Mouse (Mus musculus) C2C12 (cell line): ENCODE data around the gene Arap1.

Experiments
- CEBPB ChIP-seq: IDR thresholded peaks from one replicate; pipeline ENCODE4 v1.6.1; 2011; ENCODE audit warnings: low read depth, mild to moderate bottlenecking, control low read depth, moderate library complexity
- CTCF ChIP-seq: IDR thresholded peaks from one replicate; pipeline ENCODE4 v1.5.1; 2011; ENCODE audit not compliant: control insufficient read depth, insufficient read depth, insufficient read length
- MAX ChIP-seq: IDR thresholded peaks from one replicate; pipeline ENCODE4 v1.6.1; 2011; ENCODE audit warnings: mild to moderate bottlenecking, control low read depth
- MYOD1 ChIP-seq: IDR thresholded peaks from one replicate; pipeline ENCODE4 v1.6.1; 2011; ENCODE audit warnings: low read depth; ENCODE audit not compliant: control insufficient read depth, insufficient read length
- MYOG ChIP-seq: IDR thresholded peaks from one replicate; pipeline ENCODE4 v1.6.1; 2011; ENCODE audit not compliant: control insufficient read depth, insufficient read length; ENCODE audit errors: extremely low read depth
- USF1 ChIP-seq: IDR thresholded peaks from one replicate; pipeline ENCODE4 v1.6.1; 2011; ENCODE audit warnings: low read depth, mild to moderate bottlenecking, control low read depth, moderate library complexity

- no peak for TF ChIP-seq CTCF
- TF ChIP-seq MYOG: no peak
- TF ChIP-seq MAX: no peak
- TF ChIP-seq USF1: no peak
- no peak for TF ChIP-seq MYOD1
- no peak for TF ChIP-seq CEBPB
Observed at GRCm38 (mm10) chr7:101352404-101352803, 4.5 kb downstream of the Arap1 start.
